Mouse (Mus musculus) regulatory T cell (primary cell): ENCODE data around the gene Sirt2.

Experiments
- in situ Hi-C: fragments of 300-600 bp; cut with MboI, MseI; formaldehyde crosslinking; loops from one replicate; pipeline ENCODE4 v1.15.1; 2025; ENCODE audit warnings: high pct_unique_total_duplicates

Sirt2 gene

DNA sequence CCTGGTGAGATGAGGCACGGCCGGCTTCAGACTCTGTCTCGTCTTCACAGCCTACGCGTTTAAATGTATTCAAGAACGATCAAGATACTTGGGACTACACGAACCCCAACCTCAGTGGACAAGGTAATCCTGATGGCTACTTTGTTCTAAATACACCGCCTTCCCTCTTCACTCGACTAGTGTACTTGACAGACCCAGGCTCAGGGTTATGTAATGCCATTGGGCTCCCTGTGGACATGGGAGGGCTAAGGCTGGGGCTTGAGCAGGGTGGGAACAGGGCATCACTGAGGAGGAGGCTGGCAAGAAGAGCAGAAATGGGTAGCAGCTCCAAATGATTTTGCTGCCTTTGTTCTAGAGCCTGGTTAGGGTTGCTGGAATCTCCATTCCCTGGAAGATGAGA, 48.7 kb downstream of the Sirt2 start:
- in situ Hi-C loops = no loop called here

GRCm38 (mm10) chr7:28816201-28816600, 49.7 kb downstream of the Sirt2 start:
- in situ Hi-C loops = no loop called here

GRCm38 (mm10) chr7:28816920-28817319, 50.4 kb downstream of the Sirt2 start:
- in situ Hi-C loops = no loop called here

- in situ Hi-C loops = no loop called here
These were observed 51.0 kb downstream of the Sirt2 start for GRCm38 (mm10) chr7:28817524-28817923.

DNA sequence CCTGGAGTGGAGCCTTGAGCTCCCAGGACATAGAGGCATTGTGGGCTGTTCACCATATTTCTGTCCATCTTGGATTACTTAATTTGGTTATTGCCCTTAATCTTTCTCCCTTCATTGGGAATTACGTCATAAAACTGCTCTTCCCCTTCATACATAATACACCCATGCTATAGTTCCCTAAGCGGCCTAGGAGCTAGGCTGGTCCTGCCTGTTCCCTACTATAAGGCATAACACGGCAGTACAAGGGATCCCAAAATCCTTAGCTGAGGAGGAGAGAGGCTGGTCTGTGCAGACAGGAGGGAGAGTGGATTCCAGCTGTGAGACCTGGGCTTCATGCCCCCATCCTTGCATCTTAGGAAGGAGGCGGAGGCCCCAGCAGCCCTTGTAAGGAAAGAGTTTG, 51.4 kb downstream of the Sirt2 start:
- in situ Hi-C loops = no loop called here

- in situ Hi-C loops = no loop called here
These were observed 51.9 kb downstream of the Sirt2 start for GRCm38 (mm10) chr7:28818436-28818835.

DNA sequence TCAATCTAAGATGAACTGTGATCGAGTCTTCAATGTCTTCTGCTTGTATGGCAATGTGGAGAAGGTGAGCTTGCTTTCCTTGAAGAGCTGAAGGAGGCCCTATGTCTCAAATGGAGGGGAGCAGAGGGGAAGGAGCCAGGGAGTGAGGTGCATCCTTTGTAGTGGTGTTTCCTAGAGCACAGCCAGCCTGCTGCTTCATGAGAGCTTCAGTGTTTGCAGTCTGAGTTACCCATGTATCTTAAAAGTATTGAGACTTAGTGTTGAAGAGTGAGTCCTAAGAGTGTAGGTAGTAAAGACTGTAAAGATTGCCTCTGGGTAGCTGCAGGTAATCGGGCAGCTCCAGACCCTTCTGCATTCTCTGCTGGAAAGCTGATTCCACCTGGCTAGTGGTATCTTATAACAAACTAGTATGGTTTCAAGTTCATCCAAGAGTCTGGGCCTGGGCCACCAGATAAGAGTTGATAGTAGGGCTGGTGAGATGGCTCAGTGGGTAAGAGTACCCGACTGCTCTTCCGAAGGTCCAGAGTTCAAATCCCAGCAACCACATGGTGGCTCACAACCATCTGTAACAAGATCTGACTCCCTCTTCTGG, 52.4 kb downstream of the Sirt2 start:
- in situ Hi-C loops = no loop called here

GRCm38 (mm10) chr7:28819571-28819970, 53.0 kb downstream of the Sirt2 start:
- in situ Hi-C loops = no loop called here

DNA sequence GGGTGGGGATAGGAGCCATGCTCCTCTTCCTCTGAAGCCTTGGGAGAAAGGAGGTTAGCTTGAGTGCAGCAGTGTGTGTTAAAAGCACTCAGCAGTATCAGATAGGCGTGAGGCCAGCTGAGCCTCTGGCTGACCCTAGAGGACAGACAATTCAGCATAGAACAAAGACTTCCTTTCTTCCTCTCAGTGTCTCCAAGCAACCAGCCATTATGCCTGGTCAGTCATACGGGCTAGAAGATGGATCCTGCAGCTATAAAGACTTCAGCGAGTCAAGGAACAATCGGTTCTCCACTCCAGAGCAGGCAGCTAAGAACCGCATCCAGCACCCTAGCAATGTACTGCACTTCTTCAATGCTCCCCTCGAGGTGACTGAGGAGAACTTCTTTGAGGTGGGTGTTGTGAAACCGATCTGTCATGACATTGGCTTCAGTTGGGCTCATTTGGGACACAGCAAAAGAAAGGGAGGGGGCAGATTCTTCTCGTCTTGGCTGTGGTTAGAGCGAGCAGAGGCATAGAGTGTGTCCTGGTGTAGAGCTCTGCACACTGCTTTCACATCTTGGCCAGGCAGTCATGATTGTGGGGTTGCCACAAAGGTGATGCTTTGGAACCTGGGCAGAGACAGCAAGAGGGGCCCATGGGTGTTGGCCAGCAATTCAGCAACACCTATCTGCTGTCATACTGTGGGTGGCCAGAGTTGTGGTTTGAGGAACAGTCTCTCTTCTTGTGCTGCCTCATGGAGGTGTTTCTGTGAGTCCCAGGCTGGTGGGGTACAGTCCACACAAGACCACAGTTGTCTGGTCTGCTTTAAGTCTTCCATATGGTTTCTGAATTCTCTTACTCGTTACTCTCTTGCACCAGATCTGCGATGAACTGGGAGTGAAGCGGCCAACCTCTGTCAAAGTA, 54.1 kb downstream of the Sirt2 start:
- in situ Hi-C loops = no loop called here

GRCm38 (mm10) chr7:28821261-28821831, 54.8 kb downstream of the Sirt2 start:
- in situ Hi-C loops = no loop called here

DNA sequence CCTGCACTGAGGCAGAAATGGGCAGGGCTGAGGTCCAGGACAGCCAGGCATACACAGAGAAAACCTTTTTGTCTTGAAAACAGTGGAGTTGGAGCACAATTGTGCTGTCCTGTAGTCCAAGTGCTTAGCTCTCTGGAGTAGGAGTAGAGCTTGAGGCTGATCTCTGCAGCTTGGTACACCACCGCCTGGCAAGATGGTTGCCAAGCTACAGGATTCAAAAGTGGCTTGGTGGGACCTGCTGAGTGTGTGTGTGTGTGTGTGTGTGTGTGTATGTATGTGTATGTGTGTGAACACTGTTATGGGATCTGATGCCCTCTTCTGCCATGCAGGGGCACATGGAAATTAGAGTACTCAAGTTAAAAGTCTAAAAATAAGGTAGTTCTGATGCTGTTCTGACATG, 56.0 kb downstream of the Sirt2 start:
- in situ Hi-C loops = no loop called here

DNA sequence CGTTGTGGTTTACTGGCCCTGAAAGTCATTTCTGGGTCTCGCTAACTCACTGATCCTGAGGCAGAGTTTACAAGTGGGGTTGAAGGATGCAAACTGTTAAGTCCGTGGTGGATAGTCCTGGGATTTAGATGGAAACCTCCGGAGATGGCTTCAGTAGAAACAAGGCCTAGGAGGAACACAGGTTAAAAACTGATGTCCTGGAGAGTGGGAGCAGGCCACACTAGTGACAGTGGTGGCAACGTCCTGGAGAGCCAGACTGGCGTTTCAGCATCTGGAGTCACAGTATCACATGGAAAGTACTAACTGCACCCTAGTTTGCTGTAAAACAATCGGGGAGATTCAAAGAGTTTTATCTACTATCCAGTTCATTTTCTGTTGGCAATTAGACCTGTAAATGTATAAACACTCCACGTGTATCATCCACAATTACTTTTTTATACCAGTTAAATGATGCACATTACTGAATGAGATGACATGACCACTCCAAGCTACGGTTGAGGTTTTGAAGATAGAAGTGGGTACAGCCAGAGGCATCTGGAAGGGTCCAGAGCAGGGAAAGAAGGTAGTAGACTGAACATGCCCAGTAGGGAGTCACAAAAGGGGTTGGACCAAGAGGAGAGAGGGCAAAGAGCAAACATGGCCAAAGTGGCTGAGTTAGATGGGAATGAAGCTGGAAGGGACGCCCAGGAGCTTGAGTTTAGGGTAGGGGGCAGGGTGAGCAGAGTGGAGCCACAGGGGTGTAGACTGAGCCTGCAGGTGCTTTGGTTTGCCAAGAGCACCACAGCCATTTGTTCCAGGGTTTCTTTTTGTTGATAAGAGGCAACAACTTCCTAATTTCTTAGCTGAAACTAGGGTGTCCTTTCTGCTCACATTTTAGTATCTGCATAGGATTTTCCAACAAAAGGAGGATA, 56.7 kb downstream of the Sirt2 start:
- in situ Hi-C loops = no loop called here

DNA sequence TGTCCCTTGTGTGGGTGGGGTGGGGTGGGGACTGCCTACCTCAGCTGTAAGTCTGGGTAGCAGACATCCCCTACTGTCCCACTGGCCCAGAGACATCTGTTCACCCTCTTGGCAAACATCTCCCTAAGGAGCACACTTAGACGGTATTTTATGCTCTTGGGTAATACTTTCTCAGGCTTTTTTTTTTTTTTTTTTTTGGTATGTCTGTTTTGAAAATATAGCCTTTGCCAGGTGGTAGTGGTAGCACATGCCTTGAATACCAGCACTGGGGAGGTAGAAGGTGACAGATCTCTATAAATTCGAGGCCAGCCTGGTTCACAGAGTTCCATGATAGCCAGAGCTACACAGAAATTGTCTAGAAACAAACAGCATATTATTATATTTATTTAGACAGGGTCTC, 57.4 kb downstream of the Sirt2 start:
- in situ Hi-C loops = no loop called here

GRCm38 (mm10) chr7:28824941-28825685, 58.6 kb downstream of the Sirt2 start, which contains the start of gene Ech1:
TSS of gene Ech1 (plus strand) at chr7:28825217.
- in situ Hi-C loops = no loop called here

GRCm38 (mm10) chr7:28825686-28826401, 59.3 kb downstream of the Sirt2 start:
- in situ Hi-C loops = no loop called here

- in situ Hi-C loops = no loop called here
These were observed 59.9 kb downstream of the Sirt2 start for GRCm38 (mm10) chr7:28826402-28826772.

DNA sequence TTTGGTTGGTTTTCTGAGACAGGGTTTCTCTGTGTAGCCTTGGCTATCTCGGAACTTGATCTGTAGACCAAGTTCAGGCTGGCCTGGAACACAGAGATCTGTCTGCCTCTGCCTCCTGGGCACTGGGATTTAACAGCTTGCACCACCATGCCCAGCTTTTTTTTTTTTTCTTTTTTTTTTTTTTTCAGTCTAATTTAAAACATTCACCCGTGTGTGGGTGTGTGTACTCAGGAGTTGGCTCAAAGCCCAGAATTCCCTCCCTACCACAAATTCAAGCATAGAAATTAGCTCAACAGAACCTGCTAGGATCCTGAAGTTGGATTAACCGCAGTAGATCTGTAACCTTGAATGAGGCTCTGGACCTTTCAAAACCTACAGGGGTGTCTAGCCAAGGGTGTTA, 60.8 kb downstream of the Sirt2 start:
- in situ Hi-C loops = no loop called here

GRCm38 (mm10) chr7:28829821-28830220, 63.3 kb downstream of the Sirt2 start:
- in situ Hi-C loops = no loop called here

DNA sequence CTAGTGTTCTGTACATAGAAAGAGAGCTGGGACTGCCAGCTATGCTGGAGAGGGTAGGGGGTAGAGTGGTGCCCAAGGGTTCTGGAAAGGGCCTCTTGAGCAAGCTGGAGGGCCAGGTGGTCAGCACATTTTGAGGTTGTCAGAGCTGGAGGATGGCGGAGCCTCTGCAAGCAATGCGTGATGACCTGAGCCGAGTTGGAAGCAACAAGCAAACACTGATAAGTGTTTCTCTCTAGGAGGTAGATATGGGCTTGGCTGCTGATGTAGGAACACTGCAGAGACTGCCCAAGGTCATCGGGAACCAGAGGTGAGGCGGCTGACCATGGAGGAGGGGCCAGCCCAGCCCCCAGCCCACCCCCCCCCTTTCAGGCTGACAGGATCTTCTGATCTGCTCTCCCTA, 64.4 kb downstream of the Sirt2 start:
- in situ Hi-C loops = no loop called here

DNA sequence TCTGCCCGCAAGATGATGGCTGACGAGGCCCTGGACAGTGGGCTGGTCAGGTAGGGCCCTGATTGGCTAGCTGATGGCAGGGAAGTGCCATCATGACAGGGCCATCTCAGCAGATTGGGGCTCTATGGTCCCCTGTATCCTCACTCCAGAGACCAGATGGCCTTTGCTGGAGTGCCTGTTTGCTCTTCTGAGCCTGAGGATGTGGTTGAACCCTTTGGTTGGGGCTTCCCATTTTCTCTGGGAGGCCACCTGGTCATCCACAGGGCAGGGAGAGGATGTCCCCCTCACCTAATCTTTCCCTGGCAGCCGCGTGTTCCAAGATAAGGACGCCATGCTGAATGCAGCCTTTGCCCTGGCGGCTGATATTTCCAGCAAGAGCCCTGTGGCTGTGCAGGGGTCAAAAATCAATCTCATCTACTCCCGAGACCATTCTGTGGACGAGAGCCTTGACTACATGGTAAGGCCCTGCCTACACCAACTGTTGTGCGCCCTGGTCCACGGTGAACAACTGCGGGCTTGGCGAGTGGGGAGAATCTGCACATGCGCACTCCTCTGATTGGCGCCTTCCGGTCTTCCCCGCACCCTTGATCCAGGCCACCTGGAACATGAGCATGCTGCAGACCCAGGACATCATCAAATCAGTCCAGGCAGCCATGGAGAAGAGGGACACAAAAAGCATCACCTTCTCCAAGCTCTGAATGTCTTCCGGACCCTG, 65.0 kb downstream of the Sirt2 start:
- in situ Hi-C loops = no loop called here
